Comparison of ENCODE assay signal across 10 mouse cellular contexts in genomic region chr12:33592431-33592911, GRCm38 (mm10).
DNase-seq lines count a peak whose midpoint lies in the region; ATAC-seq lines count a peak whose summit lies in the region.
"Had no signal": no experiment of that assay in that cellular context is flagged by ENCODE, and none has a peak within 500 bp of the region (broad histone marks: within the 10 kb centered on the region; RNA-seq: fewer than 3 reads in every experiment).

No protein-coding gene starts in this region.

- 24% methylated on average over 6 of the region's 6 CpGs for WGBS in embryonic facial prominence, embryonic 15.5 days
- 9% methylated on average over 6 of the region's 6 CpGs for WGBS in limb, embryonic 10.5 days
- WGBS in neural tube, embryonic 15.5 days, result 22% methylated on average over 6 of the region's 6 CpGs

- H3K27ac ChIP-seq in embryonic facial prominence, embryonic 15.5 days (replicated peaks), result no peak overlapping the region
- H3K27ac ChIP-seq in limb, embryonic 10.5 days, result peak overlapping the region; percentile 75
- H3K27ac ChIP-seq in neural tube, embryonic 15.5 days (replicated peaks), result no peak overlapping the region
- H3K27ac ChIP-seq: heart, adult 2 months; macrophage had no signal

- no peaks in the 10 kb centered on the region for H3K27me3 ChIP-seq in embryonic facial prominence, embryonic 15.5 days
- H3K27me3 ChIP-seq in limb, embryonic 10.5 days (ENCODE audit: low read depth, poor library complexity, severe bottlenecking), result no peaks in the 10 kb centered on the region
- no peaks in the 10 kb centered on the region for H3K27me3 ChIP-seq in neural tube, embryonic 15.5 days (replicated peaks)

- 0 out of 2 replicates have a peak, but pooled peaks cover 6% of the 10 kb centered on the region for H3K4me1 ChIP-seq in embryonic facial prominence, embryonic 15.5 days
- peaks cover 40% of the 10 kb centered on the region for H3K4me1 ChIP-seq in limb, embryonic 10.5 days
- H3K4me1 ChIP-seq in neural tube, embryonic 15.5 days, result peaks cover 10% of the 10 kb centered on the region

- H3K4me2 ChIP-seq in embryonic facial prominence, embryonic 15.5 days (replicated peaks), result peak overlapping the region; percentile 29
- peak overlapping the region; percentile 42 for H3K4me2 ChIP-seq in neural tube, embryonic 15.5 days

- no peaks in the 10 kb centered on the region for H3K9me3 ChIP-seq in embryonic facial prominence, embryonic 15.5 days (replicated peaks)
- H3K9me3 ChIP-seq in limb, embryonic 10.5 days (replicated peaks), result no peaks in the 10 kb centered on the region
- no peaks in the 10 kb centered on the region for H3K9me3 ChIP-seq in neural tube, embryonic 15.5 days (replicated peaks)

- no peaks in the 10 kb centered on the region for H3K36me3 ChIP-seq in embryonic facial prominence, embryonic 15.5 days
- no peaks in the 10 kb centered on the region for H3K36me3 ChIP-seq in limb, embryonic 10.5 days
- no peaks in the 10 kb centered on the region for H3K36me3 ChIP-seq in neural tube, embryonic 15.5 days

- ATAC-seq in embryonic facial prominence, embryonic 15.5 days (ENCODE audit: insufficient number of reproducible peaks, low FRiP score, low TSS enrichment, low read depth), result no peak
- ATAC-seq in neural tube, embryonic 15.5 days (ENCODE audit: low FRiP score), result peak; percentile 21; the same call in 1 of the 2 replicates

- H3K9ac ChIP-seq in embryonic facial prominence, embryonic 15.5 days, result no peak overlapping the region
- no peak overlapping the region for H3K9ac ChIP-seq in neural tube, embryonic 15.5 days (replicated peaks)

- DNase-seq in kidney, postnatal 4 days, result peak; percentile 11 to 26
- no peak for DNase-seq in kidney, adult 8-10 months
- peak; percentile 42 for DNase-seq in limb, embryonic 10.5 days (ENCODE audit: low spot score)
- DNase-seq in adrenal gland, postnatal 36 days, result no peak
- no peak for DNase-seq in thymus, postnatal 0 days (ENCODE audit: low spot score)
- DNase-seq in layer of hippocampus, postnatal 14 days (ENCODE audit: low spot score in 2 of 2), result no peak
- DNase-seq: heart, adult 2 months had no signal

- H3K4me3 ChIP-seq in embryonic facial prominence, embryonic 15.5 days (replicated peaks), result no peak overlapping the region
- peak overlapping the region; percentile 24; the same call in 1 of the 2 replicates for H3K4me3 ChIP-seq in limb, embryonic 10.5 days
- H3K4me3 ChIP-seq in neural tube, embryonic 15.5 days (replicated peaks), result 0 out of 2 replicates have a peak overlapping the region, but pooled peaks have one; percentile 8
- H3K4me3 ChIP-seq: heart, adult 2 months had no signal

Comparison
In these comparisons a context has a peak if more than half of its experiments do, and no peak if none do; other contexts are left out.
1. DNase-seq: peak in kidney, postnatal 4 days (2 of 2) and limb, embryonic 10.5 days (single experiment); none in kidney, adult 8-10 months (0 of 2), adrenal gland, postnatal 36 days (0 of 2), thymus, postnatal 0 days (single experiment) and layer of hippocampus, postnatal 14 days (0 of 2).